Mouse (Mus musculus) C2C12 (cell line): ENCODE results near the gene Insc.

Experiments
- CEBPB ChIP-seq: IDR thresholded peaks from one replicate; pipeline ENCODE4 v1.6.1; 2011; ENCODE audit warnings: low read depth, mild to moderate bottlenecking, control low read depth, moderate library complexity
- CTCF ChIP-seq: IDR thresholded peaks from one replicate; pipeline ENCODE4 v1.5.1; 2011; ENCODE audit not compliant: control insufficient read depth, insufficient read depth, insufficient read length
- FOSL1 ChIP-seq: IDR thresholded peaks from one replicate; pipeline ENCODE4 v1.8.0; 2011; ENCODE audit warnings: mild to moderate bottlenecking, low read length; ENCODE audit not compliant: poor library complexity, insufficient read depth, severe bottlenecking
- MYOD1 ChIP-seq: IDR thresholded peaks from one replicate; pipeline ENCODE4 v1.6.1; 2011; ENCODE audit warnings: low read depth; ENCODE audit not compliant: control insufficient read depth, insufficient read length
- USF1 ChIP-seq: IDR thresholded peaks from one replicate; pipeline ENCODE4 v1.6.1; 2011; ENCODE audit warnings: low read depth, mild to moderate bottlenecking, control low read depth, moderate library complexity

DNA sequence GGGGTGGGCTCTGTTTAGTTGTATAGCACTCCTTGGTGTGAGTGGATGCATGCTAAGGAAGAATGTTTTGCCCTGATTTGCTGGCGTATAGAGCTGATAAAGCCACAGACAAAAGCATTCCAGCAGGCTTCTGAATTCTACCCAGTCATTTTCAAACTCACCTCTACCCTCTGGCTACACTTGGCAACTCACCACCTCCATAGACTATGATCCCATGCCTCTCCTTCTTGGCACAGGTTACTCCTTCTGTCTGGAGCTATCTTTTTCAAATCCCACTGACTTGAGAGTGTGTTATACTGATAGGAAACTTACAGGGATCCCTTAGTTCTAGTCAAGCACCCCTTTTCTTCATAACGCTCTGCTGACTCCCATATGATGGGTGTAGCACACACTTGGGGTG, 32.4 kb downstream of the Insc start:
- TF ChIP-seq CTCF (no peak), USF1 (no peak), MYOD1 (no peak), FOSL1 (no peak), CEBPB (no peak)
